Mouse (Mus musculus) spleen, adult 2 months (tissue): ENCODE measurements around the gene Pigo. TPM values are rescaled to one million over a fixed set of nuclear protein-coding genes. Genes with fewer than 3 reads are reported as not detected.

Source experiments
- DNase-seq, 2 experiments: peaks; one replicate each; pipeline versions ENCODE4 v3.0.0 to v3.0.0-alpha.2; 2012 to 2021; ENCODE audit warnings: low spot score in 2 of 2, low read depth in 1 of 2
- H3K27ac ChIP-seq: fragments of 200-500 bp; 2 replicates; pipeline ENCODE4 v1.5.1; 2012; ENCODE audit warnings: low read length, inconsistent platforms; ENCODE audit not compliant: insufficient read depth
- H3K27me3 ChIP-seq: fragments of 200-500 bp; 2 replicates; pipeline ENCODE4 v1.6.1; 2012; ENCODE audit warnings: mild to moderate bottlenecking, moderate library complexity, low read length, inconsistent platforms; ENCODE audit not compliant: control insufficient read depth, insufficient read depth
- H3K36me3 ChIP-seq: fragments of 200-500 bp; 2 replicates; pipeline ENCODE4 v1.6.1; 2012; ENCODE audit warnings: mild to moderate bottlenecking, low read length, inconsistent platforms; ENCODE audit not compliant: control insufficient read depth, insufficient read depth
- H3K4me1 ChIP-seq: fragments of 200-500 bp; 2 replicates; pipeline ENCODE4 v1.6.1; 2011; ENCODE audit warnings: inconsistent platforms; ENCODE audit not compliant: control insufficient read depth, insufficient read depth, insufficient read length
- H3K4me3 ChIP-seq: fragments of 200-500 bp; 2 replicates; pipeline ENCODE4 v1.5.1; 2011; ENCODE audit warnings: mild to moderate bottlenecking, inconsistent platforms; ENCODE audit not compliant: insufficient read depth, insufficient read length; ENCODE audit errors: extremely low read depth
- CTCF ChIP-seq: fragments of 200-500 bp; IDR thresholded peaks from 2 replicates; pipeline ENCODE4 v1.5.1; 2011; ENCODE audit warnings: mild to moderate bottlenecking, inconsistent platforms; ENCODE audit not compliant: insufficient read depth, insufficient read length, insufficient replicate concordance; ENCODE audit errors: extremely low read depth
- POLR2A ChIP-seq: fragments of 200-500 bp; IDR thresholded peaks from 2 replicates; pipeline ENCODE4 v1.6.1; 2011; ENCODE audit warnings: low read depth, low read length, inconsistent platforms
- WGBS: fragments of 180-500 bp; shearing (Covaris S2); methylation state at CpG from one replicate; pipeline ENCODE4 v1.1.7; 2018; 5-methylcytosine and 5-hydroxymethylcytosine counted together
- polyA plus RNA-seq: library from polyadenylated mRNA; depleted of rRNA; stranded (reverse); fragments of >200 nt; gene quantifications from 2 replicates; pipeline ENCODE4 v1.2.3, GENCODE M21; 2012; rRNA removed

Gene Pigo
- 25.2 and 33.4 TPM in 2 replicates for polyA plus RNA-seq

DNA sequence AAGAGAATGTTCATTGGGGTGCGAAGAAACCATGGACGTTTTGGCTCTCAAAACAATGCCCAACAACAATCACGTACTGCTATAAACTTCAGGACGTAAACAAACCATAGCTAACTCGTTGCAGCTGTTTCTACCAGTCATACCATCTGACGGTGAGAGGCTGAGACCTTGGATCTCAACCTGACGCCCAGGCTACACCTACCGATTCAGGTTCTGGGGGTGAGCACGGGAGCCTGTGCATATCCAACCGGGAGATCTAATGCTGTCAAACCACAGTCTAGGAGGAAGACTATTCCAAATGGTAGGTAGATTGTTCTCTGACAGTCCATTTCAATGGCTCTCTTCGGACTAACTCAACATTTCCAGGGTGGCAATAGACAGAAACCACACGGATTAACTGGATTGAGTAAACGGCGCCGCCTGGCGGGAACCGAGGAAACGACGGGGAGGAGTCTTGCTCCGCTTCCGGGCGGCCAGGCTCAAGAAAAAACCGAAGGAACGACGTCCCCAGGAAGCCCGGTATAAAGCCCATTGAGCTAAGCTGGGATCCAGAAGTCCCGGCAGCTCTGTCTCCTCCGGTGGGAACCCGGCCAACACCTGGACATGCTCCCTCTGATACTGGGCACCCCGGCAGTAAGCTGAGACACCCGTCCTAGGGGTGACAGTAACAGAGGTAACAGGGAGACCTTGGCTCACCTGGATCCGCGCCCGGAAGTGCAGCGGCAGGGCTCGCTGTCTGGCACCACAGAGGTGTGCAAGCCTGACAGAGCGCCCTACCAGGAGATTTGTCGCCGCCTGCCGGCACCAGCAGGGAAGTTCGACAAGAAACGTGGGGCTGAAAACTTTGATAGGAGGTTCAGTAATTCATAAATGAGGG is at the start of gene Pigo:
Gene Pigo, minus strand, starts transcription at position 736 of the 877 bp plus-strand sequence.
- Histone ChIP-seq H3K4me1 (peaks cover 5% of the 10 kb centered on the region; the same call in 1 of the 2 replicates), H3K27ac (peak within 1 kb of the TSS; percentile 95), H3K4me3 (peak within 1 kb of the TSS; percentile 96), H3K27me3 (no peaks in the 10 kb centered on the region), H3K36me3 (peaks cover 40% of the 10 kb centered on the region)
- WGBS = 6% methylated on average over 42 of the region's 42 CpGs
- DNase-seq = peak; percentile 84 to 85
- TF ChIP-seq POLR2A = no peak; the same call in 1 of the 2 replicates
- peak; percentile 93 for TF ChIP-seq CTCF

DNA sequence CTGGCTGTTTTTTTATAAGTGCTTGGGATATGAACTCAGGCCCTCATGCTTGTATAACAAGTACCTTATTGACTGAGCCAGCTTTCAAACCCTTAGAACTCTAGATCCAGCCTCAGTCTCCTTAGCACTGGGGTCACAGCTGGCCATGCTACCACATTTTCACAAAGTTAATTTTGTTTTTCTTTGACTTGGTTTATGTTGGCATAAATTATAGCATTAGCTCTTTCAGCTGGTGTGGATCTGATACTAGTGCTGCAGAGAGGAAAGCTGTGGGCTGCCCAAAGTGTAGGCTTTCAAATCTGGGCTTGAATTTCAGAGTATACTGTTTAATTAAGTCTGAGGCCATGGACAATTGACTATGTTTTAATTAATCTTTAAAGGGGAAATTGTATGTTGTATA is 49.3 kb upstream of the Pigo start:
- Histone ChIP-seq H3K36me3 (no peaks in the 10 kb centered on the region), H3K27me3 (no peaks in the 10 kb centered on the region; the same call in 1 of the 2 replicates), H3K4me3 (no peak overlapping the region), H3K27ac (no peak overlapping the region), H3K4me1 (no peaks in the 10 kb centered on the region)
- DNase-seq = no peak
- no peak for TF ChIP-seq POLR2A

DNA sequence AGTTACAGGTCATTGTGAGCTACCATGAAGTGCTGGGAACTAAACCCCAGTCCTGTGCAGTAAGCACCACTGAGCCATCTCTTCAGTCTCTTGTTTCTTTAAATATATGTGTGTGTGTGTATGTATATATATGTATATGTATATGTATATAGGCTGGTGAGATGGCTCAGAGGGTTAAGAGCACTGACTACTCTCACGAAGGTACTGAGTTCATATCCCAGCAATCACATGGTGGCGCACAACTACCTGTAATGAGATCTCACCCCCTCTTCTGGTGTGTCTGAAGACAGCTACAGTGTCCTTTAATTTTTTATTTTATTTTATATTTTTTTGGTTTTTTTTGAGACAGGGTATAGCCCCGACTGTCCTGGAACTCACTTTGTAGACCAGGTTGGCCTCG is 39.9 kb upstream of the Pigo start:
- H3K27me3 ChIP-seq = peaks cover 4% of the 10 kb centered on the region
- no peak overlapping the region for H3K27ac ChIP-seq
- no peaks in the 10 kb centered on the region for H3K36me3 ChIP-seq
- WGBS = 96% methylated on average over 4 of the region's 4 CpGs
- no peak for TF ChIP-seq POLR2A
- TF ChIP-seq CTCF = no peak
- no peak for DNase-seq
- H3K4me3 ChIP-seq = no peak overlapping the region
- no peaks in the 10 kb centered on the region for H3K4me1 ChIP-seq

- Histone ChIP-seq H3K27ac (no peak overlapping the region), H3K4me1 (peaks cover 5% of the 10 kb centered on the region; the same call in 1 of the 2 replicates), H3K27me3 (peaks cover 16% of the 10 kb centered on the region), H3K36me3 (no peaks in the 10 kb centered on the region), H3K4me3 (no peak overlapping the region)
- DNase-seq = no peak
- WGBS = 78% methylated on average over 3 of the region's 3 CpGs
- no peak for TF ChIP-seq POLR2A
- TF ChIP-seq CTCF = no peak
These were observed 34.7 kb upstream of the Pigo start for GRCm38 (mm10) chr4:43060286-43060685.

DNA sequence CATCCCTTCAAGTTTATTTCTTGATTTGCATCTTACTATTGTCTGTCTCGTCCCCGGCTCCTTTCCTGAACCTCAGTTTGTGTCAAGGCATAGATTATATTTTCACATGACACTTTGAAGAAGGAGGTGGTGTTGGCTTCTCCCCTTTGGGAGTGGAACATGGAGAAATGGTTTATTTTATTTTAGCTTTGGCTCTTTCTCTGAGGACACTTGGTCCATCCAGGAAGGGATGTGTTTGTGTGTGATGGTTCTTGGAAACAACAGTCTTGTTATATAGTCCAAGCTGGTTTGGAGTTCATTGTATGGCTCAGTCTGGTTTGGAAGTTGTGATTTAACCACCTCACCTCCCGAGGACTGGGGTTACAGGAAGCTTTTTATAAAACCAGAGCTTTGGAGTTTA is 34.1 kb upstream of the Pigo start:
- peak overlapping the region; percentile 59; the same call in 1 of the 2 replicates for H3K4me3 ChIP-seq
- H3K27me3 ChIP-seq = peaks cover 16% of the 10 kb centered on the region
- H3K36me3 ChIP-seq = no peaks in the 10 kb centered on the region
- H3K4me1 ChIP-seq = peaks cover 5% of the 10 kb centered on the region; the same call in 1 of the 2 replicates
- TF ChIP-seq POLR2A = no peak
- no peak for TF ChIP-seq CTCF
- WGBS = 24% methylated on average over 3 of the region's 3 CpGs
- H3K27ac ChIP-seq = no peak overlapping the region
- no peak for DNase-seq

- peaks cover 5% of the 10 kb centered on the region; the same call in 1 of the 2 replicates for H3K4me1 ChIP-seq
- WGBS = 2% methylated on average over 86 of the region's 90 CpGs
- H3K27me3 ChIP-seq = peaks cover 16% of the 10 kb centered on the region
- H3K36me3 ChIP-seq = no peaks in the 10 kb centered on the region
- peak; percentile 46 to 83 for DNase-seq
- H3K4me3 ChIP-seq = peak within 1 kb of the TSS; percentile 59
- no peak within 1 kb of the TSS for H3K27ac ChIP-seq
- TF ChIP-seq POLR2A = no peak
These were observed 33.4 kb upstream of the Pigo start, which contains the start of gene Unc13b for GRCm38 (mm10) chr4:43058753-43059654. Gene Unc13b (plus strand): TSS chr4:43058953.
